Mouse (Mus musculus) G1E (cell line): ENCODE results near the gene B130006D01Rik. TPM values are rescaled to one million over a fixed set of nuclear protein-coding genes. Genes with fewer than 3 reads are reported as not detected.
A peak's percentile ranks its signal among the peaks of the same experiment; 100 is the strongest.

Source experiments
- ATAC-seq: 2 replicates; pipeline ENCODE4 v1.8.0; 2016; ENCODE audit warnings: mild to moderate bottlenecking; ENCODE audit not compliant: insufficient number of reproducible peaks, poor library complexity, low FRiP score, severe bottlenecking; ENCODE audit errors: extremely low read depth
- DNase-seq: peaks from one replicate; pipeline ENCODE4 v3.0.0; 2012; ENCODE audit warnings: low spot score
- H3K27me3 ChIP-seq: 2 replicates; pipeline ENCODE4 v1.6.1; 2012; ENCODE audit warnings: mild to moderate bottlenecking, low read length, inconsistent platforms; ENCODE audit not compliant: insufficient read depth
- H3K36me3 ChIP-seq: replicated peaks from 2 replicates; pipeline ENCODE3; 2012; ENCODE audit warnings: mild to moderate bottlenecking, inconsistent platforms
- H3K4me1 ChIP-seq: 2 replicates; pipeline ENCODE4 v1.6.1; 2012; ENCODE audit warnings: low read depth, low read length, inconsistent platforms, mixed read lengths; ENCODE audit not compliant: insufficient read depth
- H3K4me3 ChIP-seq: 2 replicates; pipeline ENCODE4 v1.5.1; 2012; ENCODE audit warnings: low read depth, mild to moderate bottlenecking, inconsistent platforms, low read length, moderate library complexity, mixed read lengths
- H3K9me3 ChIP-seq: replicated peaks from 2 replicates; pipeline ENCODE4 v1.6.1; 2012; ENCODE audit warnings: inconsistent platforms
- CTCF ChIP-seq: IDR thresholded peaks from 2 replicates; pipeline ENCODE4 v1.5.1; 2012; ENCODE audit warnings: low read depth, low read length, inconsistent platforms, mixed read lengths
- GATA1 ChIP-seq: IDR thresholded peaks from 2 replicates; pipeline ENCODE4 v1.6.1; 2012; ENCODE audit warnings: borderline replicate concordance, low read length, inconsistent platforms, mixed read lengths
- GATA2 ChIP-seq: IDR thresholded peaks from 2 replicates; pipeline ENCODE4 v1.6.1; 2012; ENCODE audit warnings: low read depth, low read length, inconsistent platforms, borderline replicate concordance
- POLR2AphosphoS5 ChIP-seq: IDR thresholded peaks from 2 replicates; pipeline ENCODE4 v1.6.1; 2012; ENCODE audit warnings: low read depth, low read length, inconsistent platforms; ENCODE audit not compliant: insufficient replicate concordance
- TAL1 ChIP-seq: conservative IDR thresholded peaks from 2 replicates; pipeline ENCODE4 v1.6.1; 2012; ENCODE audit warnings: low read depth, low read length, inconsistent platforms, mixed read lengths
- polyA plus RNA-seq: library from polyadenylated mRNA; stranded (reverse); fragments of >175 nt; gene quantifications from 2 replicates; pipeline ENCODE4 v1.2.3, GENCODE M21; 2012
- total RNA-seq, 2 experiments: library from RNA; stranded (forward) in 1 of 2; stranded (reverse) in 1 of 2; fragments of 200-1000 nt in 1 of 2; fragments of >200 nt in 1 of 2; fragmentation: Nextera tagmentation in 1 of 2; gene quantifications; 2 replicates each; pipeline ENCODE4 v1.2.3; 2014 to 2017

The B130006D01Rik gene
- total RNA-seq (2014; fragmentation: Nextera tagmentation) (28.1 and 30.8 TPM in 2 replicates), total RNA-seq (2017) (8.5 and 9.0 TPM in 2 replicates), polyA plus RNA-seq (0.02 TPM in 1 of 2 replicates, not detected in the other)

DNA sequence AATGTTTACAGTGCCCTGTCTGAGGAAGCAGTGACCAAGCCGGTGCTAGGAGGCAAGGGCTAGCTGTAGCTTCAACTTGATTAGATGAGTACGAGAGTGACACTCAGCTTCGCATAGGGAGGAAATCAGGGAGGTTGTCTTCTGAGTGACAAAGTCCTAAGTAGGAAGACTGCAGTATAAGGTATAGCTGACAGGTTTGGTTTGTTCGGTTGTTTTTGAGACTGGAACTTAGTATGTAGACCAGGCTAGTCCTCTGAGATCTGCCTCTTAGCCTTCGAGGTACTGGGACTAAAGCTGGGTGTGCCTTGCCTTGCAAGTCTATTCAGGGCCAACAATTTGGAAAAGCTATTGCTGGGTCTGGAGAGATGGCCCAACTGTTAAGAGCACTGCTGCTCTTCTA, at the start of gene B130006D01Rik:
B130006D01Rik (plus strand) TSS at position 301 of the 400 bp plus-strand sequence.
- no peak within 1 kb of the TSS for H3K4me3 ChIP-seq
- H3K27me3 ChIP-seq: no peaks in the 10 kb centered on the region
- ATAC-seq (no peak), DNase-seq (no peak)
- H3K4me1 ChIP-seq: peaks cover 50% of the 10 kb centered on the region
- peaks cover 59% of the 10 kb centered on the region for H3K36me3 ChIP-seq
- H3K9me3 ChIP-seq: no peaks in the 10 kb centered on the region
- TF ChIP-seq TAL1 (no peak), GATA1 (no peak), POLR2AphosphoS5 (no peak), GATA2 (no peak), CTCF (no peak)

DNA sequence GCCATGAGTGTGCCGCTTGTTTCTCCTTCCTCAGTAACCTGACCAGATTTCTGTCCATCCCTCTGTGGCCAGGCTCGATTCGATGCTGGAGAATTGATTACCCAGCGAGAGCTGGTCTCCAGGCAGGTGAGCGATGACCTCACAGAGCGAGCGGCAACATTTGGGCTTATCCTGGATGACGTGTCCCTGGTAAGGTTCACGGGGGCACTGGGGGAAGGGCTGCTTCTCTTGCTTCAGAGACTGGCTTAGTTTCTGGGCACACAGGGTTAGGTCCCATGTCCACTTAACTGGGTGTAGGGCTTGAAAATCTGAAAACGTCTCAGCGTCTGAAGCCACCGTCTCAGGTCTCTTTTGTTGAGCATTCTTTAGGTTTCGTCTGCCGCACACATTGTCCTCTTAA, 47.9 kb upstream of the B130006D01Rik start:
- Histone ChIP-seq H3K36me3 (peaks cover 96% of the 10 kb centered on the region), H3K4me1 (peaks cover 26% of the 10 kb centered on the region), H3K4me3 (no peak overlapping the region), H3K9me3 (no peaks in the 10 kb centered on the region), H3K27me3 (no peaks in the 10 kb centered on the region)
- TF ChIP-seq GATA1 (no peak), TAL1 (no peak), POLR2AphosphoS5 (no peak), GATA2 (no peak), CTCF (no peak)
- DNase-seq: no peak
- no peak for ATAC-seq

DNA sequence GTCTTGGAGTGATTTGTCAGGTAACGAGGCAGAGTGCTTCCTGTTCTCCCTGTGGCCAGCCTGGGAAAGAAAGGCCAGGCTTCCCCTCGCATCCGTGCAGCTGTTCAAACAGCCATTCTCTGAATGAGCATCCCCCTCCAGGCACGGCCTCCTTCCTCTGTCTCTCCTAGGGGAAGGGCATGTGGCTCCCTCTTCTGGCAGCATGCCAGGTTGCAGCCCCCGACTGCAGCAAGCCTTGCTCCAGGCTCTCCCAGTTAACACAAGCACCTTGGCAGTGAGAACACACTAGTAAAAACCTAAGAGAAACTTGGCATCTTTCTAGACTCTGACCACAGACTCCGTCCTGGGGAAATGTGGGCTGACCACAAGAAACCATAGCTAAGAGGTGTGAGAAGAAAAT, 47.1 kb upstream of the B130006D01Rik start:
- ATAC-seq (peak; percentile 28; the same call in 1 of the 2 replicates), DNase-seq (peak; percentile 57)
- H3K36me3 ChIP-seq: peaks cover 96% of the 10 kb centered on the region
- no peaks in the 10 kb centered on the region for H3K27me3 ChIP-seq
- no peak overlapping the region for H3K4me3 ChIP-seq
- no peaks in the 10 kb centered on the region for H3K9me3 ChIP-seq
- H3K4me1 ChIP-seq: peaks cover 26% of the 10 kb centered on the region
- TF ChIP-seq GATA1 (no peak), TAL1 (no peak), CTCF (peak; percentile 90)

DNA sequence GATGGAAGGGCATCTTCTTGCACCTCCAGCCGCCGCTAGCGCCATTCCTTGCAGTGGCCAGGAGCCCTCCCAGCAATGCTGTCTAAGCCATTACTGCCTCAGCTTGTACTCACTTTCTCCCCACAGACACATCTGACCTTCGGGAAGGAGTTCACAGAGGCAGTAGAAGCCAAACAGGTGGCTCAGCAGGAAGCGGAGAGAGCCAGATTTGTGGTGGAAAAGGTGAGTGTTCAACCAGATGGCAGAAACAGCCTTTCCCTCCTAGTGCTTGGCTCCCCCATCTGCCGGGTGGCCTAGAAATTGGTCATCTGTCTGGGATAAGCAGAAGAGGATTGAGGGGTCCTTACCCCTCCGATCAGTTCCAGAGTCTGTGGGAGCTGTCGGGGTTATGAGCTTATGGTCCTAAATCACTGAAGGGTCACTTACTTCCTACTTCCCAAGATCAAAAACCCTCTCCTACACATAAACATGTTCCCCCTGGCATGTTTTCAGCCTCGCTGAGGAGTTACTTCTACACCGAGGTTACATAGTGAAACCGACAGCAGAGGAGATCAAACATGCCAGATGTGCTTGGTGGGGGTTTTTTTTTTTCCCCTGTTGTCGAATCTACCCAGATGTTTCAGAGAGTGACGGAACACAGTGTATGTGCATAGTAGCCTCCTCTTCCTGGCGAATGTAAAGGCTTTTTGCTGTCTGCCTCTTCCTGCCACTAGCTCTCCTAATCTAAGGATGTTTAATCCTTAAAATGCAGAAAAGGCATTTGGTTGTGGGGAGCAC, 45.3 kb upstream of the B130006D01Rik start:
- H3K27me3 ChIP-seq: no peaks in the 10 kb centered on the region
- no peak for TF ChIP-seq CTCF
- no peak for TF ChIP-seq POLR2AphosphoS5
- TF ChIP-seq GATA2: no peak
- no peak for TF ChIP-seq GATA1
- TF ChIP-seq TAL1: no peak
- H3K36me3 ChIP-seq: peaks cover 98% of the 10 kb centered on the region
- no peak for DNase-seq
- H3K4me3 ChIP-seq: no peak overlapping the region
- no peak for ATAC-seq
- no peaks in the 10 kb centered on the region for H3K9me3 ChIP-seq
- peaks cover 27% of the 10 kb centered on the region for H3K4me1 ChIP-seq

DNA sequence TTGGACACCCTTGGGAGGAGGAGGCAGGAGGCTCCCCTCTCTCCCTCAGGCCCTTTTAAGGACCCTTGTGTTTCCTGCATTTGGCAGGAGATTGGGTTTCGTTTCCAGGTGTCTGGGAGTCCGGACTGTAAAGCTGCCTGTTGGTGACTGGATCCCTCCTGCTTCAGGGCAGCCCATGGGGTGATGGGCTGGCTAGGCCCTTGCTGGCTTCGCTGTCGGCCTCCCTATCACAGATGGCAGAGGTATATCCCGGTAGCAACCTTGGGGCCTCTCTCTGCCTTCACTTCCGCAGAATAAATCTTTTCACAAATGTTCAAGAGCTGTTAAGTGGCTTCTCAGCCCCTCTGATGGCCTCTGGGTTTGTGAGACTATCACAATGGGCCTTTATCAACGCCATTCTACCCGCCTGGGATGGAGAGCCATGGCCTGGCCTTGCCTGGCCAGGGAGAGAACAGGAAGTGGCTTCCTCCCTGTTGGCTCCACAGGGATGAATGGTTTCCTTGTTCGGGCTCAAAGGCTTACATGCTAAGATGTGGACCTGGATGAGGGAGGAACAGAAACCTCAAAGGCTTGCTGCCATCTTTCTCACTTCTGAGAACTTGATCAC, 41.3 kb upstream of the B130006D01Rik start:
- no peaks in the 10 kb centered on the region for H3K9me3 ChIP-seq
- peaks cover 82% of the 10 kb centered on the region for H3K36me3 ChIP-seq
- no peak overlapping the region for H3K4me3 ChIP-seq
- no peaks in the 10 kb centered on the region for H3K27me3 ChIP-seq
- DNase-seq: no peak
- peaks cover 40% of the 10 kb centered on the region for H3K4me1 ChIP-seq
- no peak for ATAC-seq
- no peak for TF ChIP-seq TAL1

DNA sequence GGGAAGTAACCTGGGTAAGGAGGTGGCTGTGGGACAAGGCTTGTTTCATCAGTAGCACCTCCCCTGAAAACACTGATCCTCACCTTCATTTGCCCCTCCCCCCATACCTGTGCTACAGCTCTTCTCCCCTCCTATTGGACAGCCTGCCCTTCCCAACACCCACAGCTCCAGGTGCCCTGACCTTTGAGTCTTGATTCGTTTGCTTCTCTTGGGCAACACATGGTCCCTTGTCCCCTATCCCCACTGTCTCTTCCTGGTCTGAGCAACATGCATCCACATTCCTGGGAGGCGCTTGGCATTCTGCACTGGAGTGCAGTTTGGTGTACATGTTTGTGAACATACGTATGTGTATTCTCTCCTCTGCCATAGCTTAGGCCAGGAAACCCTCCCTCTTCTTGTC, 40.4 kb upstream of the B130006D01Rik start:
- TF ChIP-seq GATA2 (no peak), TAL1 (no peak), POLR2AphosphoS5 (no peak), GATA1 (no peak), CTCF (no peak)
- H3K4me3 ChIP-seq: no peak overlapping the region
- H3K9me3 ChIP-seq: no peaks in the 10 kb centered on the region
- peaks cover 45% of the 10 kb centered on the region for H3K4me1 ChIP-seq
- H3K27me3 ChIP-seq: no peaks in the 10 kb centered on the region
- DNase-seq (no peak), ATAC-seq (no peak)
- H3K36me3 ChIP-seq: peaks cover 73% of the 10 kb centered on the region
